Mouse (Mus musculus) yolk sac, embryonic 10.5 days (tissue): ENCODE data around the gene Pigu.

Experiments
- DNase-seq: peaks from one replicate; pipeline ENCODE4 v3.0.0-alpha.2; 2017; ENCODE audit warnings: low spot score

The Pigu gene

GRCm38 (mm10) chr2:155287456-155288250 is 69.6 kb downstream of the Pigu start:
- no peak for DNase-seq

- DNase-seq, result no peak
These were observed 71.5 kb downstream of the Pigu start for GRCm38 (mm10) chr2:155285744-155286143.

- no peak for DNase-seq
These were observed 72.6 kb downstream of the Pigu start for GRCm38 (mm10) chr2:155284647-155285046.

GRCm38 (mm10) chr2:155283793-155284192 is 73.4 kb downstream of the Pigu start:
- DNase-seq, result no peak

- DNase-seq, result no peak
These were observed 77.1 kb downstream of the Pigu start for GRCm38 (mm10) chr2:155280116-155280515.

- DNase-seq, result no peak
These were observed 78.1 kb downstream of the Pigu start for GRCm38 (mm10) chr2:155279163-155279562.

- DNase-seq, result no peak
These were observed 78.9 kb downstream of the Pigu start for GRCm38 (mm10) chr2:155278361-155278760.

GRCm38 (mm10) chr2:155277721-155278120 is 79.5 kb downstream of the Pigu start:
- DNase-seq, result no peak

GRCm38 (mm10) chr2:155276621-155277175 is 80.5 kb downstream of the Pigu start:
- DNase-seq, result peak; percentile 80

GRCm38 (mm10) chr2:155276195-155276594 is 81.0 kb downstream of the Pigu start, which contains the start of gene Map1lc3a:
TSS of gene Map1lc3a (plus strand) at chr2:155276297.
- DNase-seq, result peak; percentile 94

GRCm38 (mm10) chr2:155273603-155274002 is 83.6 kb downstream of the Pigu start:
- DNase-seq, result no peak

GRCm38 (mm10) chr2:155272396-155273170 is 84.6 kb downstream of the Pigu start:
- no peak for DNase-seq

GRCm38 (mm10) chr2:155271957-155272356 is 85.3 kb downstream of the Pigu start:
- DNase-seq, result no peak

- DNase-seq, result peak; percentile 47
These were observed 90.3 kb downstream of the Pigu start for GRCm38 (mm10) chr2:155266896-155267295.

GRCm38 (mm10) chr2:155265526-155265925 is 91.7 kb downstream of the Pigu start:
- DNase-seq, result no peak

GRCm38 (mm10) chr2:155249588-155249987 is 107.6 kb downstream of the Pigu start:
- no peak for DNase-seq

GRCm38 (mm10) chr2:155248718-155249117 is 108.5 kb downstream of the Pigu start:
- no peak for DNase-seq

GRCm38 (mm10) chr2:155248206-155248605 is 109.0 kb downstream of the Pigu start:
- no peak for DNase-seq

GRCm38 (mm10) chr2:155246231-155246630 is 111.0 kb downstream of the Pigu start:
- no peak for DNase-seq

- no peak for DNase-seq
These were observed 114.9 kb downstream of the Pigu start for GRCm38 (mm10) chr2:155242296-155242855.

GRCm38 (mm10) chr2:155240915-155241314 is 116.3 kb downstream of the Pigu start:
- no peak for DNase-seq

- DNase-seq, result no peak
These were observed 120.0 kb downstream of the Pigu start for GRCm38 (mm10) chr2:155237276-155237675.
